Mouse (Mus musculus): ENCODE results near the gene Macrod2. TPM values are rescaled to one million over a fixed set of nuclear protein-coding genes. Genes with fewer than 3 reads are reported as not detected.

Gene Macrod2
- polyA plus RNA-seq, 1 experiment = 20.2 TPM

GRCm38 (mm10) chr2:140532024-140532423, 136.9 kb downstream of the Macrod2 start:
- Histone ChIP-seq H3K4me1 (ENCODE audit: control insufficient read depth, insufficient read depth, low read length) (no peaks in the 10 kb centered on the region; the same call in 1 of the 2 replicates), H3K27me3 (ENCODE audit: control insufficient read depth, insufficient read depth, low read length) (no peaks in the 10 kb centered on the region), H3K4me3 (replicated peaks; ENCODE audit: insufficient read depth, low read depth, low read length) (no peak overlapping the region), H3K27ac (ENCODE audit: insufficient read depth, low read length) (no peak overlapping the region)
- no peak for DNase-seq
- TF ChIP-seq POLR2A (IDR thresholded peaks at IDR 0.05; ENCODE audit: borderline replicate concordance, insufficient read depth, low read length) (no peak), CTCF (IDR thresholded peaks at IDR 0.05; ENCODE audit: borderline replicate concordance, insufficient read depth, low read depth, low read length) (no peak)
- WGBS = 91% methylated on average over 3 of the region's 3 CpGs

- H3K4me1 ChIP-seq (ENCODE audit: control insufficient read depth, insufficient read depth, low read length) = no peaks in the 10 kb centered on the region; the same call in 1 of the 2 replicates
- TF ChIP-seq POLR2A (IDR thresholded peaks at IDR 0.05; ENCODE audit: borderline replicate concordance, insufficient read depth, low read length) (no peak), CTCF (IDR thresholded peaks at IDR 0.05; ENCODE audit: borderline replicate concordance, insufficient read depth, low read depth, low read length) (no peak)
- H3K4me3 ChIP-seq (replicated peaks; ENCODE audit: insufficient read depth, low read depth, low read length) = no peak overlapping the region
- no peaks in the 10 kb centered on the region for H3K27me3 ChIP-seq (ENCODE audit: control insufficient read depth, insufficient read depth, low read length)
- no peak for DNase-seq
- WGBS = 51% methylated on average over 9 of the region's 9 CpGs
- no peak overlapping the region for H3K27ac ChIP-seq (ENCODE audit: insufficient read depth, low read length)
Measured at GRCm38 (mm10) chr2:140532859-140533519, 137.9 kb downstream of the Macrod2 start.

GRCm38 (mm10) chr2:140533621-140534020, 138.5 kb downstream of the Macrod2 start:
- no peaks in the 10 kb centered on the region for H3K27me3 ChIP-seq (ENCODE audit: control insufficient read depth, insufficient read depth, low read length)
- no peak overlapping the region for H3K27ac ChIP-seq (ENCODE audit: insufficient read depth, low read length)
- TF ChIP-seq POLR2A (IDR thresholded peaks at IDR 0.05; ENCODE audit: borderline replicate concordance, insufficient read depth, low read length) = no peak
- no peak for TF ChIP-seq CTCF (IDR thresholded peaks at IDR 0.05; ENCODE audit: borderline replicate concordance, insufficient read depth, low read depth, low read length)
- DNase-seq = no peak
- H3K4me3 ChIP-seq (replicated peaks; ENCODE audit: insufficient read depth, low read depth, low read length) = no peak overlapping the region
- WGBS = 60% methylated on average over 8 of the region's 8 CpGs
- no peaks in the 10 kb centered on the region; the same call in 1 of the 2 replicates for H3K4me1 ChIP-seq (ENCODE audit: control insufficient read depth, insufficient read depth, low read length)

- no peak overlapping the region for H3K4me3 ChIP-seq (replicated peaks; ENCODE audit: insufficient read depth, low read depth, low read length)
- no peaks in the 10 kb centered on the region; the same call in 1 of the 2 replicates for H3K4me1 ChIP-seq (ENCODE audit: control insufficient read depth, insufficient read depth, low read length)
- 94% methylated on average over 3 of the region's 3 CpGs for WGBS
- DNase-seq = no peak
- H3K27ac ChIP-seq (ENCODE audit: insufficient read depth, low read length) = no peak overlapping the region
- H3K27me3 ChIP-seq (ENCODE audit: control insufficient read depth, insufficient read depth, low read length) = no peaks in the 10 kb centered on the region
- TF ChIP-seq POLR2A (IDR thresholded peaks at IDR 0.05; ENCODE audit: borderline replicate concordance, insufficient read depth, low read length) (no peak), CTCF (IDR thresholded peaks at IDR 0.05; ENCODE audit: borderline replicate concordance, insufficient read depth, low read depth, low read length) (no peak)
Measured at GRCm38 (mm10) chr2:140534583-140534982, 139.5 kb downstream of the Macrod2 start.

GRCm38 (mm10) chr2:140535832-140536571, 140.9 kb downstream of the Macrod2 start:
- TF ChIP-seq CTCF (IDR thresholded peaks at IDR 0.05; ENCODE audit: borderline replicate concordance, insufficient read depth, low read depth, low read length) (no peak), POLR2A (IDR thresholded peaks at IDR 0.05; ENCODE audit: borderline replicate concordance, insufficient read depth, low read length) (no peak)
- Histone ChIP-seq H3K4me3 (replicated peaks; ENCODE audit: insufficient read depth, low read depth, low read length) (no peak overlapping the region), H3K27ac (ENCODE audit: insufficient read depth, low read length) (no peak overlapping the region), H3K27me3 (ENCODE audit: control insufficient read depth, insufficient read depth, low read length) (no peaks in the 10 kb centered on the region), H3K4me1 (ENCODE audit: control insufficient read depth, insufficient read depth, low read length) (no peaks in the 10 kb centered on the region; the same call in 1 of the 2 replicates)
- 92% methylated on average over 5 of the region's 5 CpGs for WGBS
- no peak for DNase-seq

GRCm38 (mm10) chr2:140549286-140549685, 154.2 kb downstream of the Macrod2 start:
- H3K27me3 ChIP-seq (ENCODE audit: control insufficient read depth, insufficient read depth, low read length) = no peaks in the 10 kb centered on the region
- no peaks in the 10 kb centered on the region for H3K4me1 ChIP-seq (ENCODE audit: control insufficient read depth, insufficient read depth, low read length)
- no peak overlapping the region for H3K4me3 ChIP-seq (replicated peaks; ENCODE audit: insufficient read depth, low read depth, low read length)
- DNase-seq = no peak
- H3K27ac ChIP-seq (ENCODE audit: insufficient read depth, low read length) = no peak overlapping the region
- TF ChIP-seq POLR2A (IDR thresholded peaks at IDR 0.05; ENCODE audit: borderline replicate concordance, insufficient read depth, low read length) = no peak
- TF ChIP-seq CTCF (IDR thresholded peaks at IDR 0.05; ENCODE audit: borderline replicate concordance, insufficient read depth, low read depth, low read length) = no peak
- 62% methylated on average over 2 of the region's 2 CpGs for WGBS

GRCm38 (mm10) chr2:140561426-140561825, 166.3 kb downstream of the Macrod2 start:
- Histone ChIP-seq H3K27me3 (ENCODE audit: control insufficient read depth, insufficient read depth, low read length) (no peaks in the 10 kb centered on the region), H3K4me3 (replicated peaks; ENCODE audit: insufficient read depth, low read depth, low read length) (no peak overlapping the region), H3K4me1 (ENCODE audit: control insufficient read depth, insufficient read depth, low read length) (no peaks in the 10 kb centered on the region), H3K27ac (ENCODE audit: insufficient read depth, low read length) (no peak overlapping the region)
- no peak for DNase-seq
- TF ChIP-seq POLR2A (IDR thresholded peaks at IDR 0.05; ENCODE audit: borderline replicate concordance, insufficient read depth, low read length) (no peak), CTCF (IDR thresholded peaks at IDR 0.05; ENCODE audit: borderline replicate concordance, insufficient read depth, low read depth, low read length) (no peak)
- 94% methylated on average over 2 of the region's 2 CpGs for WGBS

GRCm38 (mm10) chr2:140570874-140571273, 175.8 kb downstream of the Macrod2 start:
- Histone ChIP-seq H3K27ac (ENCODE audit: insufficient read depth, low read length) (no peak overlapping the region), H3K4me3 (replicated peaks; ENCODE audit: insufficient read depth, low read depth, low read length) (no peak overlapping the region), H3K27me3 (ENCODE audit: control insufficient read depth, insufficient read depth, low read length) (no peaks in the 10 kb centered on the region), H3K4me1 (ENCODE audit: control insufficient read depth, insufficient read depth, low read length) (no peaks in the 10 kb centered on the region)
- no peak for TF ChIP-seq POLR2A (IDR thresholded peaks at IDR 0.05; ENCODE audit: borderline replicate concordance, insufficient read depth, low read length)
- TF ChIP-seq CTCF (IDR thresholded peaks at IDR 0.05; ENCODE audit: borderline replicate concordance, insufficient read depth, low read depth, low read length) = no peak
- peak in 1 of 2 experiments; percentile 25 for DNase-seq
- WGBS = 38% methylated on average over 6 of the region's 6 CpGs

Data from cerebellum, adult 2 months (tissue).